Mouse (Mus musculus) stomach, embryonic 14.5 days (tissue): Measurements from ENCODE around the gene Lingo2. TPM values are rescaled to one million over a fixed set of nuclear protein-coding genes. Genes with fewer than 3 reads are reported as not detected.

Experiments
- ATAC-seq: fragments of 200-750 bp; cut with Nextera tagmentation; 2 replicates; pipeline ENCODE4 v1.8.0; 2017; ENCODE audit warnings: low read depth, moderate TSS enrichment; ENCODE audit not compliant: insufficient number of reproducible peaks, insufficient read depth, low FRiP score
- H3K27ac ChIP-seq: fragments of 300-500 bp; sonication (generic); 2 replicates; pipeline ENCODE4 v1.5.1; 2014; ENCODE audit warnings: mild to moderate bottlenecking, low read length, moderate library complexity, mixed read lengths
- H3K27me3 ChIP-seq: fragments of 300-500 bp; sonication (generic); 2 replicates; pipeline ENCODE4 v1.6.1; 2014; ENCODE audit warnings: low read length, control low read depth, mixed read lengths; ENCODE audit not compliant: control insufficient read depth, insufficient read depth
- H3K36me3 ChIP-seq: fragments of 300-500 bp; sonication (generic); 2 replicates; pipeline ENCODE4 v1.6.1; 2014; ENCODE audit warnings: mild to moderate bottlenecking, control low read depth, low read length, moderate library complexity, mixed read lengths; ENCODE audit not compliant: control insufficient read depth, insufficient read depth
- H3K4me1 ChIP-seq: fragments of 300-500 bp; sonication (generic); 2 replicates; pipeline ENCODE4 v1.6.1; 2014; ENCODE audit warnings: low read length, control low read depth, mixed read lengths; ENCODE audit not compliant: control insufficient read depth, insufficient read depth
- H3K4me2 ChIP-seq: fragments of 300-500 bp; sonication (generic); replicated peaks from 2 replicates; pipeline ENCODE4 v1.6.1; 2014; ENCODE audit warnings: low read depth, low read length, control low read depth
- H3K4me3 ChIP-seq: fragments of 300-500 bp; sonication (generic); 2 replicates; pipeline ENCODE4 v1.5.1; 2014; ENCODE audit warnings: low read depth, low read length, control low read depth
- H3K9ac ChIP-seq: fragments of 300-500 bp; sonication (generic); replicated peaks from 2 replicates; pipeline ENCODE4 v1.6.1; 2014; ENCODE audit warnings: low read depth, mild to moderate bottlenecking, control low read depth, low read length, moderate library complexity, mixed read lengths
- H3K9me3 ChIP-seq: fragments of 300-500 bp; sonication (generic); 2 replicates; pipeline ENCODE4 v1.6.1; 2016; ENCODE audit warnings: low read depth, low read length, control low read depth; ENCODE audit not compliant: control insufficient read depth
- WGBS: fragments of 180-500 bp; shearing (Covaris S2); extraction: QIAGEN DNeasy Blood & Tissue Kit; methylation state at CpG from one replicate; pipeline ENCODE4 v1.1.7; 2014; 5-methylcytosine and 5-hydroxymethylcytosine counted together
- polyA plus RNA-seq: library from polyadenylated mRNA; unstranded; fragments of >200 nt; fragmentation: Nextera tagmentation; extraction: Ambion mirVana; gene quantifications from 2 replicates; pipeline ENCODE4 v1.2.1, GENCODE M21; 2014

Lingo2 gene
- polyA plus RNA-seq, 1 experiment from 2014 or later: 2.0 TPM

DNA sequence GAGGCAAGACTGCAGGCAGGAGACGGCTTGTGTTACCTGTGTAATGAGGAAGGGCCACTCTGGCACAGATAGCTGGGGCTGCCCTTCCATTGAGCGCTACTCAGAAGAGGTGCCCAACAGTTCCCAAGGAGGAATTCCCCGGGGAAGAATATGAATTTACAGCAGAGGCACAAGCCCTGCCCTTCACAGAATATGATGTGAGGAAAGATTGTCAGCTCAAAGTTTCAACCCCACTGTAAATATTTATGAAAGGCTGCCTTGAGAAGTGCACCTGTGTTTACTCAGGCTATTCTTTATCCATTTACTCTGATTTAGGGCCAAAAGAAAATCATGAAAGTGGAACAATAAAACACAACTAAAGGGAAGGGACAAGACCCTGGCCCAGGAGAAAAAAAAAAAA lies 1034.1 kb downstream of the Lingo2 start:
- Histone ChIP-seq H3K36me3 (no peaks in the 10 kb centered on the region), H3K4me1 (no peaks in the 10 kb centered on the region), H3K9ac (no peak overlapping the region), H3K27me3 (no peaks in the 10 kb centered on the region), H3K4me2 (no peak overlapping the region), H3K27ac (no peak overlapping the region), H3K9me3 (no peaks in the 10 kb centered on the region), H3K4me3 (no peak overlapping the region)
- ATAC-seq: peak; percentile 69; the same call in 1 of the 2 replicates
- WGBS: 27% methylated on average over 3 of the region's 3 CpGs

DNA sequence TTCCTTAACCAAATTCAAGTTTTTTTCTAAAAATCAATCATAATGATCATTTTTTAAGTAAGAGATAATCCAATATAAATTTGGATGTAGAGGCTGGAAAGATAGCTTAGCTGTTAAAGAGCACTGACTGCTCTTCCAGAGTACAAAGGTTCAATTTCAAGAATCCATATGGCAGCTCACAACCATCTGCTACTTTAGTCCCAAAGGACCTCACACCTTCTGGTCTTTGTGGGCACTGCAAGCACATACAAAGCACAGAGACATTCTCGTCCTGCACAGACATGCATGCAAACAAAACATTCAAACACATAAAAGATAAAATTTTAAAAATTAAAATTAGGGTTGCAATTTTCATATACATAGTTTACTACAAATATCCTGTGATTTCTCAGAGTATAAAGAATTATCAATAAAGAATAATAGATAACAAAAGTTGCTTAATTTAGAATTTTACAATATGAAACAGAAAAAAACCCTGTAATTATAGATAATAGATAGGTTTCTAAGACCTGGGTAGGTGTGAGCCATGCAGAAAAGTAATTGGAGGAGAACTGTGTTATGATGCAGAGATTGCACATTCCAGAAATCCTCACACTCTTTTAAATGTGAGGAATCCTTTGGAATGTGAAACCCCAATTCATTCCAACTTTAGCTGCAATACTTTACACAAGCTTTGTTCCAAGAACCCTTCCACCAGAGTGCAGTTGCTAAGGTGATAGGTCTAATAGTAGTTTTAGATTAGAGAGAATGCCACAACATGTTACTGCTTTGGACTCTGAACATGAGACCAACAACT lies 1053.6 kb downstream of the Lingo2 start:
- Histone ChIP-seq H3K27me3 (no peaks in the 10 kb centered on the region), H3K4me1 (no peaks in the 10 kb centered on the region), H3K4me3 (no peak overlapping the region), H3K9ac (no peak overlapping the region), H3K36me3 (no peaks in the 10 kb centered on the region), H3K27ac (no peak overlapping the region), H3K4me2 (no peak overlapping the region), H3K9me3 (no peaks in the 10 kb centered on the region)
- ATAC-seq: no peak
- WGBS: 81% methylated on average over 1 of the region's 1 CpGs

- no peaks in the 10 kb centered on the region for H3K36me3 ChIP-seq
- no peaks in the 10 kb centered on the region for H3K27me3 ChIP-seq
- no peak overlapping the region for H3K4me3 ChIP-seq
- H3K4me1 ChIP-seq: no peaks in the 10 kb centered on the region
- H3K9ac ChIP-seq: no peak overlapping the region
- H3K9me3 ChIP-seq: no peaks in the 10 kb centered on the region
- H3K4me2 ChIP-seq: no peak overlapping the region
- ATAC-seq: no peak
- no peak overlapping the region for H3K27ac ChIP-seq
- WGBS: 61% methylated on average over 5 of the region's 5 CpGs
These were observed 1065.7 kb downstream of the Lingo2 start for GRCm38 (mm10) chr4:35885591-35886542.

DNA sequence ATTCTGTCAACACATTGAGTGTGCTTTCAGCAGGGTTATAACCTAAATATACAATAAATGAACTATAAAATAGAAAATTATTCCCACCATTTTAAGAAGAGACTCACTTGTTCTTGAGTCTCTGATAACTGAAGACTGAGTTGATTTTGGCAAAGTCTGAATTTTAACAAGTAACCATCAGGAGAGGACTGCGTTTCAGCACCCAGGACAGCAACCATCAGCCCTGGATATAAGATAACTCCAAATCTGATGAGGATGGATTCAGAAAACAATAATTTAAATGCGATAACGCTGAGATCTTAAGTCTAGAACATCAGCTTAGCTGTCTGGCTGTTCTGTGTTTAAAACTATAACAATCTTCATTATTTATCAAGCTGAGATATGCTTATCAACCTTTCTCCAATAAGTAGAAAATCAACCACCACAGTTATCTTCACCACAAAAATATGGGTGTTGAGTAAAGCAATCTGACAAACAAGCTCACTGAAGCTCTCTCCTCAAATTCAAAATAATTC lies 1066.5 kb downstream of the Lingo2 start:
- Histone ChIP-seq H3K9ac (no peak overlapping the region), H3K36me3 (no peaks in the 10 kb centered on the region), H3K27me3 (no peaks in the 10 kb centered on the region), H3K27ac (no peak overlapping the region), H3K4me3 (no peak overlapping the region), H3K4me1 (no peaks in the 10 kb centered on the region), H3K9me3 (no peaks in the 10 kb centered on the region), H3K4me2 (no peak overlapping the region)
- no peak for ATAC-seq
- 41% methylated on average over 3 of the region's 3 CpGs for WGBS

DNA sequence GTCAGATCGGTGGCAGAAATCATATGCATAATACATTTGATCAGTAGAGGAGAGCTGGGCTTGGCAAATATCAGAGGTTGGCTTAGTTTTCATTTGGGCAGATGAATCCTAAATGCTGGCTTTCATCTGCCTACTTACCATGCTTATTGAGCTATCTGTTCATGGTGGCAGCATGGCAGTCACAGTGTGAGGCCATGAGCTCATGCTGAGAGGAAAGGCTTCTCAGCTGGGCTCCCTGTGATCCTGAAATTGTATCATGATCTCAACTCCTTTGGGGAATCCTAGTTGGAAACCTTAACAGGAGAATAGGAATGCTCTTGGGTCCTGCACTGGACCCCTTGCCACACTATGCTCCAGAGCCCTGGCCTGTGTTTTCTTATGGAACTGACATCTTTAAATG lies 1105.0 kb downstream of the Lingo2 start:
- Histone ChIP-seq H3K4me2 (no peak overlapping the region), H3K27me3 (no peaks in the 10 kb centered on the region)
- 90% methylated on average over 1 of the region's 1 CpGs for WGBS

DNA sequence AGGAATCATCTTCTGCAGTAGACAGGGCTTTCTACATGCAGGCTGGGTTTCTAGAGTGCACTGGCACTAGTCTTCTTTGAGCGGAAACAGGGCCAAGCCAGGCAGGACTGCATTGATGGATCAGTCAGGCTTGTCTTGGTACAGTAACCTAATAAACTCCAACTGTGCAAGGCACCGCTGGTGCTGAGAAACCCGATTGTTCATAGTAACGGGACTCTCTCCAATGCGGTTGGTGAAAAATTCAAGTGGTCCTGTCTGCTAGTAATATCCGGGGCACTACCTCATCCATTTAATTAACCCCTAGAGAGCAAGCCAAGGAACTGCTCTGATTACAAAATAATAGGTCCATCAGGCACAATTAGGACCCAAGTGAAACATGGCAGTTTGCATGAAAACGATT lies 1106.4 kb downstream of the Lingo2 start:
- Histone ChIP-seq H3K27ac (no peak overlapping the region), H3K36me3 (no peaks in the 10 kb centered on the region), H3K9me3 (no peaks in the 10 kb centered on the region), H3K9ac (no peak overlapping the region), H3K27me3 (no peaks in the 10 kb centered on the region), H3K4me2 (no peak overlapping the region), H3K4me1 (no peaks in the 10 kb centered on the region), H3K4me3 (no peak overlapping the region)
- ATAC-seq: no peak
- WGBS: 68% methylated on average over 7 of the region's 7 CpGs

More for the DNA sequence above, 1105.0 kb downstream of the Lingo2 start:
- Histone ChIP-seq H3K27ac (no peak overlapping the region), H3K4me1 (no peaks in the 10 kb centered on the region), H3K9ac (no peak overlapping the region), H3K4me3 (no peak overlapping the region), H3K9me3 (no peaks in the 10 kb centered on the region), H3K36me3 (no peaks in the 10 kb centered on the region)
- ATAC-seq: no peak

DNA sequence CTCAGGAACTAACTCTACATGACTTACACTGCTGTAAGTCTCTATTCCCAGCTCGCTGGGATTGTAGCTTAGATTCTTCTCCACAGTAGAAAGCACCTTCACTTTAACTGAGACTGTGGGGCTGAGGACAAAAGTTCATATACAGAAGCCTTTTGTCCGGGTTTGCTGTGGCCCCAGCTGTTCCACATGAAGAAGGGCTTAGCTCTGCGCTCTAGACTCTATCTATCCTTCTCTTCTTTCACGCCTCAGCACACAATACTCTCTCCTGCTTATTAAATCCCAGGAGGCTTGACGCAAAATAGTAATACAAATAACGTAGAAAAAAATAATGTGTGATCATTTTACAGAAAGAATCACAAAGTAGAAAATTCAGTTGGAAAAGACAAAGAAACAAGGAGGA lies 1107.0 kb downstream of the Lingo2 start:
- no peaks in the 10 kb centered on the region for H3K4me1 ChIP-seq
- H3K4me3 ChIP-seq: no peak overlapping the region

GRCm38 (mm10) chr4:35823322-35823870 lies 1128.2 kb downstream of the Lingo2 start:
- Histone ChIP-seq H3K9ac (no peak overlapping the region), H3K27me3 (no peaks in the 10 kb centered on the region), H3K27ac (no peak overlapping the region), H3K36me3 (no peaks in the 10 kb centered on the region), H3K4me1 (no peaks in the 10 kb centered on the region), H3K4me2 (no peak overlapping the region), H3K9me3 (no peaks in the 10 kb centered on the region), H3K4me3 (no peak overlapping the region)
- no peak for ATAC-seq
- 88% methylated on average over 7 of the region's 7 CpGs for WGBS

More for the DNA sequence above, 1107.0 kb downstream of the Lingo2 start:
- no peaks in the 10 kb centered on the region for H3K36me3 ChIP-seq
- H3K4me2 ChIP-seq: no peak overlapping the region
- WGBS: 67% methylated on average over 6 of the region's 6 CpGs
- no peak overlapping the region for H3K9ac ChIP-seq
- ATAC-seq: no peak
- no peak overlapping the region for H3K27ac ChIP-seq
- no peaks in the 10 kb centered on the region for H3K9me3 ChIP-seq
- no peaks in the 10 kb centered on the region for H3K27me3 ChIP-seq
